Mouse (Mus musculus): ENCODE results near the gene Pold2.

Gene Pold2

DNA sequence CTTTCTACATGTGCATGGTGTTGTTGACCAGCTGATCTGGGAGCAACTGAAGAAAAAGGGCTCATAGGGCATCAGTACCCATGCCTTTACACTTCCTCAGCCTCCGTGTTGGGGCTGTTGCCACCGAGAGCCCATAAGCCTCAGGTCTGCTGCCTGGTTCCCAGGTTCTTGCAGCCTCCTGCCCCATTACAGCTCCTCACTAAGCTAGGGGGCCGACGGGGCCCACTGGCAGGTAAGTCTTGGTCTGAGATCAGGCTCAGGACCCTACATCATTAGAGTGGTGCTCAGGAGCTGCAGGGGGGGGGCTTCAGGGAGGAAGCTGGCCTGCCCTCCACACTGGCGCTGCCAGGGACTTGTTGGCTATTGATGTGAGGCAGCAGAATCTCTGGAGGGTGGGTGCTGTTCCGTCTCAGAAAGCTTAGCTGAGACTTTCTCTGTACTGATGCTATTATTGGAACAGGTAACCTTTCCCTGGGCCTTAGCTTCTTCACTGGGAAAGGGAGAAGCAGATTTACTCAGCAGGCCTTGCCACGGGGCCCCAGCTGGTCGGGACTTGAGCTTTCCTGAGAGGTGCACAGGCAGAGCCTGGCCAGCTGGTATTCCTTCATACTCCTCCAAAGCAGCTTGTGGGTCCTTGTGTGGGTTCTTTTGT, 21.5 kb downstream of the Pold2 start:
- no peak for DNase-seq

DNA sequence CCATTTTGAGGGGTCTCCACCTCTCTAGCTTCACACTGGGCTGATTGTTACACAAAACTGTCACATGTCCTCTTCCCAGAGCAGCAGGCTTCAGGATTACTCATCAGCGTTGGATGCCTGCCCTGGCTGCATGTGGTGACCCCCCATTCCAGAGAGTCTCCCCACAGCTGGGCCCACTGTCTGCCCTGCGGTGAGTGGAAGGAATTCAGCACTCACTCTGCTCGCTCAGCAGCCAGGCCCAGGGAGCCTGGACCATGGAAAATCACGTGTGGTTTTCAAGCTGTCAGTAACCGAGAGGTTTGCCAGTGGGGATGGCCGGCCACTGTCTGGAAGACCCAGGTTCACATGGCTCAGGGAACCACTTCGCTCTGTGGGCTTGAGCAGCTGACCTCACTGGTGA, 22.2 kb downstream of the Pold2 start:
- no peak for DNase-seq

DNA sequence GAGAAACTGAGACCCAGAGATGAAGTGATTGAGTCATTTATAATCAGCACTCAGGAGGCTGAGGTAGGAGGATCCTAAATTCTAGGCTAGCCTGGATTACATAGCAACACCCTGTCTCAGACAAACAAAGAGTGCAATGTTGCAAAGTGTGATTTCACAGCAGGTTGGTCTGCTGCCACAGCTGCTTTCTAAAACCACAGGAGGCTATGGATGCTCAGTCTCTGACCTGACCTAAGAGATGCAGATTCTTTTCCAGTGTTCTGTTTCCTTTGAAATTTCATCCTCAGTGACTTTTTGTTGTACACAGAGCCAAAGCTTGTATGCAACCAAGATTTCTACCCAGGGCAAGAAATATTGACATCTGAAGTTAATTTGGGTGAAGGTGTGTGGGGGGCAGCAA, 22.6 kb downstream of the Pold2 start:
- DNase-seq, result no peak

DNA sequence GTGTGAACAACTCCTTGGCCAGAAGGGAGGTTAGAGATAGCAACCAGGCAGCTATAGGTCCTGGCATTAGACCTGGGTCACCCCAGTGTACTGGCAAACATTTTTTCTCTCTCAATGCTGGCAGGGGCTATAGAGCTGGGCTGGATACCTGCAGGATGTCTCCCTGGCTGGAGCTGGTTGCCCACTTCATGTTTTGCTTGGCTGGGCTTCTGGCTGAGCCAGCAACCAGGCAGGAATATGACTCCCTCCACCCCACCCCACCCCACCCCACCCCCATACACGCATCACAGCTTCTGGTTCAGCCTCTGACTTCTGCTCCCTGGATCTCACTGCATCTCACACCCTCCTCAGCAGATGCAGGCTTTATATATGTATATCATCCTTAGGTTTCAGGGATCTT, 25.8 kb downstream of the Pold2 start:
- no peak for DNase-seq

DNA sequence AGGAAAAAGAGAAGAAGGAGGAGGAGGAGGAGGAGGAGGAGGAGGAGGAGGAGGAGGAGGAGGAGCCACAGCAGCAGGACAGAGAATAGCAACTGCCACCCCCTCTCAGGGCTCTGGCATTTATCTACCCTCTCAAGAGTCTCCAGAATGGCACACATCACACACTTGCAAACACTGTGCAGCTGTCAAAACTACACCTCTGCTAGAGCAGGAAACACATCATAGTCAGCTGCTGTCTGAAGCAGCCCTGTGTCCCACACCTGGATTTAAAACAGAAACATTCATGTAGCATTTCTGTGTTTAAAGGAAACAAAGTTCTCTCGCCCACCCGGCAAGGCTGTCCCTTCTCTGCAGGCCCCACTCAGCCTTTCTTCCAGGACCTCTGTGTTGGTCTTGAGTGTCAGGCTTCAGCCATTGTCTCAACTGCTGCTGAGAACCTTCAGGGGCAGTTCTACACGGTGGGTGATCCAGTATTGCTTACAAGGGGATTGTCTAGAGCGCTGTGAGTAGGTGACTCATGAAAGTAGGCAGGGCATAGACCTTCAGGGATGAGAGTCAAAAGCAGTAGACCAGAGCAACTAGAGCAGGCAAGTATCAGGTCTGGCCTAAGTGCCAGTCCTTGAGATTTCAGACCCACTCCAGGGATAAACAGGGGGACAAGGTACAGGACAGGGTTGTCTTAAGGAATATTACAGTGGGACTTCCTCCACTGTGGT, 26.9 kb downstream of the Pold2 start:
- DNase-seq, result no peak

DNA sequence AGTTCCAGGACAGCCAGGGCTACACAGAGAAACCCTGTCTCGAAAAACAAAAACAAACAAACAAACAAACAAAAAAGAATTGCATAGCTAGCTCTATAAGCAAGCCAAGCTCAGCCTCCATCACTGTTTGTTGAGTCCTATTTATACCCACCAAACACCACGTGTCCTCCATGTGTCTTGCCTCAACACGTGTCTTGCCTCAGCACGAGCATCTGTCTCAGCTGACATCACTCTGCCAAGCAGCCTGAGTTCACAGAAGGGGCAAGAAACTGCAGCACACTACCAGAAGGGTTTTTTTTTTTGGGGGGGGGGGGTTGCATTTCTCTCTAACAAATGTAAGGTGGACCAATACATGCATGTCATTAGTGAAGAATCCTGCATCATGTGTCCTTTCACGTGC, 27.6 kb downstream of the Pold2 start:
- DNase-seq, result no peak

DNA sequence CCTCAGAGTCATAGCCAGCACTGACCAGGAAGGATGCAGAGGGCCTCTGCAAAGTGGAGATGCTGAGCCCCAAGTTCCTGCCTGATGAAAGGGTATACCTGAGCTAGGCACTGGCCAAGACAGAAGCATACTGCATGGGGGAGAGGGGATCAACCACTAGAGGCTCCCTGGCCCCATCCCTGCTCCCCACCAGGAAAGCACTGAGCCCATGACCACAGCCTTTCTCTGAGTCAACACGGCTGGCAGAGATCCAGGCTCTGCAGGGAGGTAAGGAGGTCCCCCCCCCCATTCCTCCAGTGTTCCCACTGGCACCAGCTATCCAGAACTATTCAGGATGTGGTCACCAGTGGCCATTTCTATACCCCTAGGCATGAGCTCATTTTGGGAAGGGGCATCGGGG, 28.8 kb downstream of the Pold2 start:
- DNase-seq, result no peak

DNA sequence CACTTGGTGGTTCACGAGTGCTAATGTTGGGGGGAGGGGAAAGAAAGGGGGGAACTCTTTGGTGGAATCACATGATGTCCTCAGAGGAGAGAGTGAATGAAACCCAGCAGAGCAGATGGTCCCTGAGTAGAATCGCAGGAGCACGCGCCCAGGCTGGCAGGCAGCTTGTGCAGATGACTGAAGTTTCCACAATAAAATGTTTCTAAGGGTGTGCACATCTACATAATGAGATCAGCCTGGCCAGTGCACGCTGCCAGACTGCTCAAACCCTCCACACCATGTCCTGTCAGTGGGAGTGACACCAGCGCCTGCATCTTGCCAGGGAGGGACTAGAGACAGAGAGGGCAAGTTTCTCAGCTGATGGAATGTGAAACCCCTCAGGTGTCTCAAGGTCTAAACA, 29.4 kb downstream of the Pold2 start:
- no peak for DNase-seq

DNA sequence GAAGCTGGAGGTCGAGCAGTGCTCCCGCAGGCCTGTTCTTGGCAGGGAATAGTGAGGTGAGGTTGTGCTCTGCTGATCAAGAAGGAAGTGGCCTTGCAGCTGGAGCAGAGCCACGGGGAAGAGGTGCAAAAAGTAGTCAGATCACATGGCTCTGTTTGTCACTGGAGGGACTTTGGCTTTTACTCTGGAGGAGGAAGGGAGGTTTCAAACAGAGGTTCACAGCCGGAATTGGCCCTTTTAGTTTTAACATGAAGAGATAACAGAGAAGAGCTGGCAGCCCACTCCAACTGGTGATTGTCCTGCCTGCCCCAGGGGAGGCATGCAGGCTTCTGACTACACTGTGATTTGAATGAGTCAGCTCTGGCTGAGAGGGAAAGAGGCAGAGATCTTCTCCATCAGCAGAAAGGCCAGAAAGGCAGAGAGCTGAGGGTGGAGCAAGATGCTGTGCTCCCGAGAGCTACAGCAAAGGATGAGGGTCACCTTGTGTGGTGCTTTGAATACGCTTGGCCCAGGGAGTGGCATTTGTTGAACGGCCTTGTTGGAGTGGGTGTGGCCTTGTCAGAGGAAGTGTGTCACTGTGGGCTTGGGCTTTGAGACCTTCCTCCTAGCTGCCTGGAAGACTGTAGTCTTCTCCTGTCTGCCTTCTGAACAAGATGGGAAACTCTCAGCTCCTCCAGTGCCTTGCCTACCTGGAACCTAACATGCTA, 31.3 kb downstream of the Pold2 start:
- DNase-seq, result no peak

DNA sequence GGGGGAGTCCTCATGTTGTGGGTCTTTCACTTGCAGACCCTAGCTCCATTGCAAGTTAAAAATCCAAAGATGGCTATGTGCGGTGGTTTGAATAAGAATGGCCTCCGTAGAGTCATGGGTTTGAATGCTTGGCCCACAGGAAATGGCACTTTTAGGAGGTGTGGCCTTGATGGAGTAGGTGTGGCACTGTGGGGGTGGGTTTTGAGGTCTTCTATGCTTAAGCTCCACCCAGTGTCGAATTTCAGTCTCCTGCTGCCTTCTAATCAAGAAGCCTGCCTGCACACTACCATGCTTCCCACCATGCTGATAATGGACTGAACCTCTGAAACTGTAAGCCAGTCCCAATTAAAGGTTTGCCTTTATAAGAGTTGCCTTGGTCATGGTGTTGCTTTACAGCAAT, 35.0 kb downstream of the Pold2 start:
- DNase-seq, result no peak

DNA sequence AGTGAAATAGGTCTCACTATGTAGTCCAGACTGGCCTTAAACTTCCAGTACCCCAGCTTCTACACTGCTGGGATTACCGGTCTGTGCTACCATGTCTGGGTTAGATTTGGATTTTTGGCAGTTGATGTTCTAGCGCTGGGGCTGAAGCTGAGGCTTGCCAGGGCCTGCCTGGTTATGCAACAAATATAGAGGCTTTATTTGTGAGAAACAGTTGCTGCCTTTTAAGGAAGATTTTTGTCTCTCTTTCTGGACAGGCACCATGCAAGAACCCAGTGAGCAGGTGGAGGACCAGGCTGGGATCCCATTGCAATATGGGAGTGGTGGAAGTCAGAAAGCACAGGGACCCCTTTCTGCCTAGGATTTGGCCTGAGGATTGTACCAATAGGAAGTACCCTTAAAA, 36.3 kb downstream of the Pold2 start:
- no peak for DNase-seq

DNA sequence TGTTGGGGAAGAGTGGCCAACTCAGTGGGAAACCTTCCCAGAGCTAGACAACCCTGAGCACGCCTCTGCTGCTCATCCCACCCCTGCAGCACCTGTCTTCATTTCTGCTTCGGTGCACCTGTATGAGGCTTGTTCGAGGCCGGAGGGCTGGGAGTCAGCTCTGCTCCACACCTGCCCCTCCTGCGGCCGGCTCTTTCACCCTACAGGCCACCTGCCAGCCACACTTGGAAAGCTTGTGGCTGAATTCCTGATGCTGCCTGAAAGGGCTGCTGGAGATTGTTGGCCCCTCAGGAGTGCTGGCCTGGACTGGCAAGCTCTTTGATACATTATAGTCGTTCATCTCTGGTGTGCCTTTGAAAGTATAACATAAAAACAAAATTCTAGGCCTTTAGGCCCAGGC, 37.7 kb downstream of the Pold2 start:
- DNase-seq, result no peak

DNA sequence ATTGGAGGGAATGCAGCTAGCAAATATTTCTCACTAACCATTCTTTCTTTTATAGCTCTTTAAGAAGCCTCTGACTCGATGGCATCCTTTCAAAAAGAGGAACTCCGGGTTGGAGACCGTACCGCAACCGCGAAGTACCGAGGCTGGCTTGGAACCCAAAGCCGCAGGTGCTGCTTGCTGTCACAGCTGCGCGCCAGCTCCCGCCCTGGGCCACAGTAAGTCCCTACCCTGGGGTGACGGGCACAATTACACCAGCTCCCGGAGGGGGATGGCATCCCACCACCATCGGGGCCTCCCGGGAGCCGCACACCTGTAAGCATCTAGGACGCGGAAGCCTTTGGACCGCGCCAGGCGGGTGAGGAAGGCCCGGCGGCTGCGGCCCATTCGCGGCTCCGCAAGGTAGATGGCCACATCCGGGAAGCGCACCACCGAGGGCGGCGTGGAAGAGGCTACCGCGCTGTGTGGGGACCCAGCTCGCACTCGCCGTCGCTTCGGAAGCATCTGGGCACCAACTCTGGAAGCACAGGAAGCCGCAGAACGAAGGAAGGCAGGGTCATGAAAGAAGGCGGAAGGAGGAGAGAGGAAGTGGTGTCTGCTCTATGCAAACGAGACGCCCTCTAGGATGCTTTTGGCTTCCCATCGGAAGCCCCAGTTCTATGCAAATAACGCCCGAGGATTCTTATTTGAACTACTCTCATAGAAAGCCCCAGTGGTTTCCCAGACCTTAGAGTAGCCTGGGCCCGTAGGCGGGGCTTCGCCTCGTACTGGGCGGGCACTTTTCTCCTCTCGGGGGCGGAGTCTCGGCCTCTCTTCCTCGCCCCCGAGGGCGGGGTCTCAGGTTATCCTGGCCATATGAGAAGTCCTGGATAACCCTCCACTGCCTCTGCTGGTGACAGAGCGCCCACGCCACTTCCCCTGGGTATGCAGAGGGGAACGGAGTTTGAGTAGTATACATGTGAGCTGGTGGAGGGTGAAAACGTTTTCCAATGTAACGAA, 40.5 kb downstream of the Pold2 start, which contains the start of gene Polm:
Polm (minus strand) TSS at position 766 of the 996 bp plus-strand sequence.
- DNase-seq, result peak; percentile 94

DNA sequence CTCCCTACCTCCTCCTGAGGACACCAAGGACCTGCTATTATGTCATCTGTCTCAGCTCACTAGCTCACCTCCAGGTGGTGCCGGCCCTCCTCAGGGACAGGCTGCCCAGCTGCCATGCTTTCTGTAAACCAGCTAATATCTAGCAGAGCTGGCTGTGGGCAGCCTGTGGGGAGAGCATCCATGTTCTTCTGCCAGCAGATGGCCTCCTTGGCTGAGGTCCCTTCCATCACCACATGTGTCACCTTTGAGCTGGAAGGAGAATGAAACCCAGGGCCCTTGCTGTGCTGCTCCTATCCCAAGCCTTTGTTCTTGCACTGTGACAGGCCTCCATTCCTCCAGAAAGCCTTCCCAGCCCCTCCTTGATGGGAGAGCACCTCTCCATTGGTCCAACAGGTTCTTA, 42.0 kb downstream of the Pold2 start:
- DNase-seq, result peak; percentile 46

DNA sequence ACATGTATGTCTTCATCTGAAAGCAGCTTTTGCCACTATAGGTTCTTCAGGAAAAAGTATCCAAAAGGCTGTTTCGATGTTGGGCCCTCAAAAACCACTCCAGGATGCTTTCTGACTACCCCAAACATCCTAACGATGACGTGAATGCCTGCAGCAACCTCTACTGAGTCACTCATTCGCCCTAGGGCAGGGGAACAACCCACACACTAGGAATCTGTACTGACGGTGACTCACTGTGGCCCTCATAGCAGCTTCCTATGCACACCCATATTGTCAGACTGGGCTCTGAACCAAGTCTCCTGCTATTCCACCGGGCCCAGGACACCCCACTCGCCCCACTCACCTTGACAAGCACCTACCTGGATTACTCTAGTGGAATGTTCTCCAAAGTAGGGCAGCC, 43.0 kb downstream of the Pold2 start:
- no peak for DNase-seq

DNA sequence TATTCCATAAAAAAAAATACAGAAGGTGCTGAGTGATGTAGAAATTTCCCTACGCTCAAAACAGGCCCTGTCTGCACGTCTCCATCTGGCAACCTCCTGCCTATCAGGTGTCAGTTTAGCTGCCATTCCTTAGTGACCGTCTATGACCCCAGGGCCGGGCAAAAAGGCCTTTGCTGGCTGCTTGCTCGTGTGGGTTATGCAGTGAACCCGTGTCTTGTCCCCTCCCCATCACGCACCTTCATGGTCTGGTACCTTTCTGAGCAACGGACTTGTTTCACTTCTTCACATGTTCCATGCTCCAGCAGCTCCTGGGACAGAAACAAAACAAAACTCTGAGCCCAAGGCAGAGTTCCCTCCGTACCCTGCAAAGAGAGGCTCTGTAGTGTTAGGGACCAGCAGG, 43.6 kb downstream of the Pold2 start:
- DNase-seq, result no peak

DNA sequence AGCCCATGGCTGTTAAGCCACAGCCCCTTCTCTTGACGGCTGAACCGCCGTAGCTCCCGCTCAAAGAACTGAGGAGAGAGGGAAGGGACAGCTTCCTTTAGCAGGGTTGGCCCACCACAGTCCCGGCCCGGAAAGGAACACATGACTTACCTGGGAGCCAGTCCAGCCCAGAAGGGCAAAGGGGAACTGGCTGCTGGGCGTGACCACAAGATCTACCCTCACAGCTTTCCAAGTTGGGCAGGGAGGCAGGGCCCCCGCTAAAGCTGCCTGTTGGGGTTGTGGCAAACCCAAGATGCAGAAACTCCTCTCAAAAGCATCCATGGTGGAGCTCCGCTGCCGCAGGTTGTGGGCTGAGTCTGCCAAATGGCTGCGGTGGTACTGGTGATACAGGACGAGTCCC, 48.8 kb downstream of the Pold2 start:
- no peak for DNase-seq

DNA sequence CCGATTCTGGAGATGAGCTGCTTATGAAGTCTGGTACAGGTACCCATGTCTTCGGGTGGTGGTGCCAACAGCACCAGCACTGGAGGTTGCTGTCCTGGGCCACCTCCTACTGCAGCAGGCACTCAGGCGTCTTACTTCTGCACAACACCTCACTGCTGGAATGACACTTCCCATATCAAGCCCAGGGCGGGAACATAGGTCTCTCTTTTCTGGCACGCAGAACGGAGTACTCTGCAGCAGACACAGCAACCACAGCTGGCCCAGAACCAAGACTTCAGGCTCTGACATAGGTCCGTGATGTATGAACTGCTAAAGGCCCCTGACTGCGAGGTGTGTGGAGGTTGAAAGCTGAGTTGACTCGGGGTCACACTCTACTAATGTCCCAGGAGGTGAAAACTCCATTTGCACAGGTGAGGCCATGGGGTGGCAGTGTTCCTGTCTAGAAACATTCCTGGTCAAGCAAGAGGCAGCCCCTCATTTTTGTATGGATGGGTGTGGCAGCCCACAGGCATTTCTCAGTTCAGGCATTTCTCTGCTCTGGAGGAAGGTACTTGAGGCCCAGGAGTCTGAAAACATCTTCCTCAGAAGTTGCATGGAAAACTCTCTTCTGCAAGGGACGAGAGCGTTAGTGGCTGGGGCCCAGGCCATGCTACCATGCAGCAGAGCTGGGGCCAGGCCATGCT, 49.4 kb downstream of the Pold2 start:
- no peak for DNase-seq

DNA sequence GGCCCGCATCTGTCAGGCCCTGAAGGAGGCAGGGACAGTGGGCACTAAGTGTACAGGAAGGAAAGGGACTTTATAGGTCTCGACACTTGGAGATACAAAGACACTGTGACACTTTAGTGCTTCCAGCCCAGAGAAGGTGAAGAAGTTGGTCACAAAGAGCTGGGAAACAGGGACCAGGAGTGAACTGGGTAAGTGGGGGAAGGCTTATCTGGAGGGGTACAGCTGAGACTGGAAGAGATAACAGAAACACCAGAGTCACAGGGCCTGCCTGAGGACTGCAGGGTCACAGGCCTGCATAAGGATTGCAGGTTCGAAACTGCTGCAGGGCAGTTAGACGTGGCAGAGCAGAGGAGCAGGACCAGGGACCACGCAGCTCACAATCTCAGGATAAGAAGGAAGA, 50.2 kb downstream of the Pold2 start:
- no peak for DNase-seq

DNA sequence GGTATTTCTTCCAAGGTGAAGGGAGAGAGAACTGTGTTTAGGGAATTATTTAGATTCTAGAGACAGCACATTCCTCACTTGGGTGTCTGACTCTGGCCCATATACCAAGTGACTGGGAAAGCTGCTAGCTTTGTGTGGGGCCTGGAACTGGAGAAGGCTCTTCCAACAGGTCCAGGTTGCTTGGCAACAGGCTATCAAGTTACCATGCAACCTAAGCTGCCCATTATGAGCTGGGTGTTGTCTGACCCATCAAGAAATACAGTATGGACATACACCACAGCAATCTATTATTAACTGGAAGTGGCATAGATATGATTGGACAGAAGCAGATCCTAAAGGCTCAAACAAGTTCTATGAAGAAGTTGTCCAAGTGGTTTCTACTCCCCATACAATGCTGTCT, 52.7 kb downstream of the Pold2 start:
- no peak for DNase-seq

Measured in cerebellum, adult 11-12 months (tissue).